Mouse (Mus musculus): ENCODE measurements around the gene Gm11127.
"Not testable (repeated sequence)": the region's sequence is repeated elsewhere in the genome, so short reads cannot be mapped to it uniquely, and the experiment has no call there.

- TF ChIP-seq CTCF (IDR thresholded peaks at IDR 0.05; ENCODE audit: control insufficient read depth, insufficient read depth, insufficient read length) = peak; percentile 4
- TF ChIP-seq USF1 (IDR thresholded peaks at IDR 0.05; ENCODE audit: low read depth); MYOD1 (IDR thresholded peaks at IDR 0.05; ENCODE audit: control insufficient read depth, insufficient read length, low read depth); MAX (IDR thresholded peaks at IDR 0.05): not testable (repeated sequence)
Measured at GRCm38 (mm10) chr17:36031583-36032331, 26.4 kb downstream of the Gm11127 start.

All from C2C12 (cell line).